In genomic region chr7:96775080-96775486, GRCm38 (mm10) we compare ENCODE assay signal across 12 mouse cellular contexts.
DNase-seq lines count a peak whose midpoint lies in the region; ATAC-seq and TF ChIP-seq lines count a peak whose summit lies in the region.
"Had no signal": no experiment of that assay in that cellular context is flagged by ENCODE, and none has a peak within 500 bp of the region (broad histone marks: within the 10 kb centered on the region; RNA-seq: fewer than 3 reads in every experiment).

No protein-coding gene starts in this region.

- H3K36me3 ChIP-seq in heart, embryonic 11.5 days (ENCODE audit: control insufficient read depth, insufficient read depth, low read length), result no peaks in the 10 kb centered on the region
- H3K36me3 ChIP-seq in embryonic facial prominence, embryonic 14.5 days (ENCODE audit: control insufficient read depth, insufficient read depth, low read length), result peaks cover 7% of the 10 kb centered on the region; the same call in 1 of the 2 replicates
- H3K36me3 ChIP-seq in limb, embryonic 15.5 days, result peaks cover 9% of the 10 kb centered on the region; the same call in 1 of the 2 replicates

- no peak overlapping the region for H3K9ac ChIP-seq in heart, embryonic 11.5 days (ENCODE audit: low read depth, low read length)
- peak overlapping the region; percentile 2; the same call in 1 of the 2 replicates for H3K9ac ChIP-seq in embryonic facial prominence, embryonic 14.5 days (ENCODE audit: low read depth, low read length)
- no peak overlapping the region for H3K9ac ChIP-seq in limb, embryonic 15.5 days
- H3K9ac ChIP-seq: midbrain, embryonic 15.5 days had no signal

- H3K9me3 ChIP-seq in heart, embryonic 11.5 days (replicated peaks; ENCODE audit: control insufficient read depth, low read length), result no peaks in the 10 kb centered on the region; the same call in 1 of the 2 replicates
- H3K9me3 ChIP-seq in embryonic facial prominence, embryonic 14.5 days (ENCODE audit: control insufficient read depth, low read length), result 0 out of 2 replicates have a peak, but pooled peaks cover 6% of the 10 kb centered on the region
- H3K9me3 ChIP-seq in limb, embryonic 15.5 days, result no peaks in the 10 kb centered on the region
- H3K9me3 ChIP-seq: midbrain, embryonic 15.5 days had no signal

- ATAC-seq in heart, embryonic 11.5 days (replicated peaks; ENCODE audit: insufficient number of reproducible peaks, low FRiP score, low TSS enrichment), result no peak
- no peak for ATAC-seq in embryonic facial prominence, embryonic 14.5 days (ENCODE audit: low read depth)
- peak; percentile 73 for ATAC-seq in limb, embryonic 15.5 days (ENCODE audit: insufficient number of reproducible peaks, low FRiP score, low TSS enrichment, low read depth)
- ATAC-seq in activated CD4-positive, CD25-positive, alpha-beta regulatory T cell, adult 4 months, result no peak
- ATAC-seq: midbrain, embryonic 15.5 days had no signal

- no peak for DNase-seq in heart, postnatal 14 days
- no peak for DNase-seq in layer of hippocampus, adult 2 months (ENCODE audit: low spot score in 2 of 2)
- no peak for DNase-seq in layer of hippocampus, postnatal 14 days (ENCODE audit: low spot score in 2 of 2)
- DNase-seq in embryonic facial prominence, embryonic 14.5 days (ENCODE audit: low spot score), result peak; percentile 53
- no peak for DNase-seq in embryo, embryonic 10.5 days (ENCODE audit: low spot score)
- DNase-seq: cerebellum, adult 9-11 months; gastrocnemius, postnatal 25 days had no signal

- 63% methylated on average over 6 of the region's 6 CpGs for WGBS in heart, embryonic 11.5 days (ENCODE audit: insufficient replicate concordance)
- 11% methylated on average over 6 of the region's 6 CpGs for WGBS in embryonic facial prominence, embryonic 14.5 days
- 11% methylated on average over 6 of the region's 6 CpGs for WGBS in limb, embryonic 15.5 days

- TF ChIP-seq CTCF in layer of hippocampus, adult 2 months (conservative IDR thresholded peaks at IDR 0.05), result no peak

- H3K4me2 ChIP-seq in heart, embryonic 11.5 days, result no peak overlapping the region
- no peak overlapping the region for H3K4me2 ChIP-seq in embryonic facial prominence, embryonic 14.5 days (ENCODE audit: low read depth, low read length)
- H3K4me2 ChIP-seq in limb, embryonic 15.5 days, result peak overlapping the region; percentile 15; the same call in 1 of the 2 replicates
- H3K4me2 ChIP-seq: midbrain, embryonic 15.5 days had no signal

- 0 out of 2 replicates have a peak, but pooled peaks cover 3% of the 10 kb centered on the region for H3K27me3 ChIP-seq in heart, embryonic 11.5 days (ENCODE audit: control insufficient read depth, insufficient read depth, low read length)
- H3K27me3 ChIP-seq in embryonic facial prominence, embryonic 14.5 days (replicated peaks; ENCODE audit: control insufficient read depth, insufficient read depth, low read length), result no peaks in the 10 kb centered on the region
- no peaks in the 10 kb centered on the region for H3K27me3 ChIP-seq in limb, embryonic 15.5 days
- H3K27me3 ChIP-seq: midbrain, embryonic 15.5 days had no signal

- H3K27ac ChIP-seq in heart, embryonic 11.5 days (ENCODE audit: low read depth, low read length), result 0 out of 2 replicates have a peak overlapping the region, but pooled peaks have one; percentile 8
- peak overlapping the region; percentile 46 for H3K27ac ChIP-seq in layer of hippocampus, adult 2 months
- peak overlapping the region; percentile 36 for H3K27ac ChIP-seq in embryonic facial prominence, embryonic 14.5 days (replicated peaks; ENCODE audit: low read depth, low read length)
- peak overlapping the region; percentile 79 for H3K27ac ChIP-seq in limb, embryonic 15.5 days
- H3K27ac ChIP-seq: midbrain, embryonic 15.5 days had no signal

- H3K4me1 ChIP-seq in heart, embryonic 11.5 days (ENCODE audit: control insufficient read depth, insufficient read depth, low read length), result peaks cover 12% of the 10 kb centered on the region
- H3K4me1 ChIP-seq in embryonic facial prominence, embryonic 14.5 days (ENCODE audit: control insufficient read depth, insufficient read depth, low read length), result peaks cover 19% of the 10 kb centered on the region
- peaks cover 32% of the 10 kb centered on the region for H3K4me1 ChIP-seq in limb, embryonic 15.5 days
- H3K4me1 ChIP-seq: midbrain, embryonic 15.5 days had no signal

- H3K4me3 ChIP-seq in heart, embryonic 11.5 days (ENCODE audit: low read depth, low read length), result no peak overlapping the region
- no peak overlapping the region for H3K4me3 ChIP-seq in layer of hippocampus, adult 2 months
- no peak overlapping the region for H3K4me3 ChIP-seq in embryonic facial prominence, embryonic 14.5 days (ENCODE audit: low read depth, low read length)
- H3K4me3 ChIP-seq in limb, embryonic 15.5 days, result no peak overlapping the region
- H3K4me3 ChIP-seq: erythroblast, embryonic 14.5 days; midbrain, embryonic 15.5 days had no signal

- intact Hi-C loops in heart, postnatal 14 days (cut with DNase I), result loop anchor here (5.0 kb wide), 1 partner anchor 258 kb away; no protein-coding TSS in a partner anchor

Comparison
In these comparisons a context has a peak if more than half of its experiments do, and no peak if none do; other contexts are left out.
1. H3K27ac ChIP-seq: peak in every context shown above with its lines; median percentile 79 in limb, embryonic 15.5 days; 46 in layer of hippocampus, adult 2 months; 36 in embryonic facial prominence, embryonic 14.5 days; 8 in heart, embryonic 11.5 days.